Mouse (Mus musculus): ENCODE measurements at regions not wholly inside any gene's neighbourhood (a gene's known extent, or its start where the extent isn't known, plus 50 kb on each side); places are given as distances from the start of the nearest gene placed in this dataset.

DNA sequence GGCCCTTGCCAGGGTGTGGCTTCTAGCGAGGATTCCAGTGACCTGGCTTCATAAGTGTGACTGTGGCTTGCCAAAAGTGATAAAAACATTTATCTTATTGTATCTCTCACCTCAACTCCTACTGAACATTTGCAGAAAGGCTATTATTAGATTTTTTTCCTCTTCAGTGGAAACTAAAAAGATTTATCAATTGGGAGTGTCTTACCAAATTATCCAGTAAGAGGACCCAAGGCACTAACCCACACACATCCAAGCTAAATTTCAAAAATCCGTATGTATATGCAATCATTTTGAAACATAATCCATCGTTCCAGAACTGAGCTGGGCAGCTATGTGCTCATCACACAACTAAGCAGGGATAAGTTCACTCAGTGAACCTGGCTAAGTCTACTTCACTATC, 136.3 kb downstream of the Fam76b start:
- ATAC-seq (ENCODE audit: insufficient number of reproducible peaks, low FRiP score, low TSS enrichment, low read depth) (no peak), DNase-seq (ENCODE audit: low spot score) (no peak)
- no peaks in the 10 kb centered on the region for H3K36me3 ChIP-seq (ENCODE audit: control insufficient read depth, insufficient read depth, low read length)
- no peak overlapping the region for H3K4me3 ChIP-seq (ENCODE audit: low read depth, low read length)
- no peaks in the 10 kb centered on the region for H3K9me3 ChIP-seq (ENCODE audit: control insufficient read depth, low read length)
- H3K27ac ChIP-seq (replicated peaks; ENCODE audit: low read depth, low read length), result no peak overlapping the region
- 81% methylated on average over 3 of the region's 3 CpGs for WGBS
- no peak overlapping the region for H3K9ac ChIP-seq (ENCODE audit: low read length)
- no peaks in the 10 kb centered on the region for H3K27me3 ChIP-seq (ENCODE audit: control insufficient read depth, insufficient read depth, low read length)
- H3K4me2 ChIP-seq (ENCODE audit: low read depth, severe bottlenecking), result no peak overlapping the region
- H3K4me1 ChIP-seq (ENCODE audit: control insufficient read depth, insufficient read depth, low read length), result no peaks in the 10 kb centered on the region

DNA sequence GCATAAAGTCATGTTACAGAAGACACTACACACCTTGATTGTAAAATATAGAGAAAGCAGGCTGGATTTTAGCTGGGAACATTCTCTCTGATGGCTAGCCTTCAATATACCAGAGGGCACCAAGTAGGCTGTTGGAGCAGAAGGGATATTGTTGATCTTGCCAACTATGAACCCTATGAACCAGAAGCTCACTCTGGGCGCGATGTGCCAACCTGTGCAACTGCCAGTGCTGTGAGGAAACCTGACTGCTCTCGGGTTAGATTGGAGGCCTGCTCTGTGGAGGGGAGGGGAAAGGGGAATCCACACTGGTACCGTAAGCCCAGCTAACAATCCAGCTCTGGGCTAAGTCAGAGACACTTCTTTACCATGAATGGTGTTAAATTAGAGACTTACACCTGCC, 136.7 kb downstream of the Fam76b start:
- Histone ChIP-seq H3K27ac (replicated peaks; ENCODE audit: low read depth, low read length) (no peak overlapping the region), H3K9me3 (ENCODE audit: control insufficient read depth, low read length) (no peaks in the 10 kb centered on the region), H3K9ac (ENCODE audit: low read length) (no peak overlapping the region), H3K36me3 (ENCODE audit: control insufficient read depth, insufficient read depth, low read length) (no peaks in the 10 kb centered on the region), H3K4me3 (ENCODE audit: low read depth, low read length) (no peak overlapping the region), H3K27me3 (ENCODE audit: control insufficient read depth, insufficient read depth, low read length) (no peaks in the 10 kb centered on the region), H3K4me1 (ENCODE audit: control insufficient read depth, insufficient read depth, low read length) (no peaks in the 10 kb centered on the region), H3K4me2 (ENCODE audit: low read depth, severe bottlenecking) (no peak overlapping the region)
- WGBS, result 82% methylated on average over 4 of the region's 4 CpGs
- DNase-seq (ENCODE audit: low spot score) (no peak), ATAC-seq (ENCODE audit: insufficient number of reproducible peaks, low FRiP score, low TSS enrichment, low read depth) (no peak)

DNA sequence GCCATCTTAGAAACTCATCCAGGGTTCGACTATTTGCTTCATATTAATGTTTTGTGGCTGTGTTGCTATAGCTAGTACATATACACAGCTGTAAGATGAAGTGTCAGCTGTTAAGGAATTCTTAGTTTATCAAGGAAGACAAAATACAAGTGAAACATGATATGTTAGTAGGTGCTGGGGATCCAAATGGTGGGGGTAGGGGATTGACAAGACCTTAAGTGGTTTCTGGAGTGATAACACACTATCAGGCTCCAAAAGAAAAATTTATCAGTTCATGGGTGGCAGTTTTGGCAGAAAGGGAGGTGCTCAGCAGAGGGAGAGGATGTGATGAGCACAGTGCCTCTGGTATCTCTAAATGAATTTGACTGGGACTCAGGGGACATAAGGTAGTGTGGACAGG, 138.7 kb downstream of the Fam76b start:
- H3K4me3 ChIP-seq (ENCODE audit: low read depth, low read length), result no peak overlapping the region
- 88% methylated on average over 1 of the region's 1 CpGs for WGBS
- DNase-seq (ENCODE audit: low spot score) (no peak), ATAC-seq (ENCODE audit: insufficient number of reproducible peaks, low FRiP score, low TSS enrichment, low read depth) (no peak)
- no peaks in the 10 kb centered on the region for H3K4me1 ChIP-seq (ENCODE audit: control insufficient read depth, insufficient read depth, low read length)
- no peaks in the 10 kb centered on the region for H3K27me3 ChIP-seq (ENCODE audit: control insufficient read depth, insufficient read depth, low read length)
- H3K9me3 ChIP-seq (ENCODE audit: control insufficient read depth, low read length), result no peaks in the 10 kb centered on the region
- H3K36me3 ChIP-seq (ENCODE audit: control insufficient read depth, insufficient read depth, low read length), result no peaks in the 10 kb centered on the region
- no peak overlapping the region for H3K27ac ChIP-seq (replicated peaks; ENCODE audit: low read depth, low read length)
- no peak overlapping the region for H3K9ac ChIP-seq (ENCODE audit: low read length)
- H3K4me2 ChIP-seq (ENCODE audit: low read depth, severe bottlenecking), result no peak overlapping the region

DNA sequence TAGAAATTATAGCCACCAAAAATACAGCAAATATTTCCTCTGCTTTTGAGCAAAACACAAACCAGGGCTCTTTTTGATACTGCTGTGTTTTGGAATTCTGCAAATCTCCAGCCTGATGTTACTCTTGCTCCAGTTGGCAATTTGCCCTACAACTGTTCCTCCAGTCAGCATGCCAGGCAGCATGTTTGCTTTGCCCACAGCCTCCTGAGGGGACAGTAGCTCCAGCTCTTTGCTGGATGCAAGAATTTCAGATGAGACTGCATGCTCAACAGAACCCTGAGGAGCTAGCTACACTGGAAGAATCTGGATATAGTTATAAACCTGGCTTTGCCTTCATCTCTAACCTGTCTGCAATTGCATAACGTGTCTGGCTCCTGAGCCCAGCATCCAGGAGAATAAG, 141.7 kb downstream of the Fam76b start:
- H3K9me3 ChIP-seq (ENCODE audit: control insufficient read depth, low read length), result no peaks in the 10 kb centered on the region
- H3K36me3 ChIP-seq (ENCODE audit: control insufficient read depth, insufficient read depth, low read length), result no peaks in the 10 kb centered on the region
- DNase-seq (ENCODE audit: low spot score) (no peak), ATAC-seq (ENCODE audit: insufficient number of reproducible peaks, low FRiP score, low TSS enrichment, low read depth) (no peak)
- no peak overlapping the region for H3K27ac ChIP-seq (replicated peaks; ENCODE audit: low read depth, low read length)
- H3K27me3 ChIP-seq (ENCODE audit: control insufficient read depth, insufficient read depth, low read length), result no peaks in the 10 kb centered on the region
- H3K4me3 ChIP-seq (ENCODE audit: low read depth, low read length), result no peak overlapping the region
- H3K4me1 ChIP-seq (ENCODE audit: control insufficient read depth, insufficient read depth, low read length), result no peaks in the 10 kb centered on the region
- no peak overlapping the region for H3K9ac ChIP-seq (ENCODE audit: low read length)
- no peak overlapping the region for H3K4me2 ChIP-seq (ENCODE audit: low read depth, severe bottlenecking)
- 67% methylated on average over 1 of the region's 1 CpGs for WGBS

DNA sequence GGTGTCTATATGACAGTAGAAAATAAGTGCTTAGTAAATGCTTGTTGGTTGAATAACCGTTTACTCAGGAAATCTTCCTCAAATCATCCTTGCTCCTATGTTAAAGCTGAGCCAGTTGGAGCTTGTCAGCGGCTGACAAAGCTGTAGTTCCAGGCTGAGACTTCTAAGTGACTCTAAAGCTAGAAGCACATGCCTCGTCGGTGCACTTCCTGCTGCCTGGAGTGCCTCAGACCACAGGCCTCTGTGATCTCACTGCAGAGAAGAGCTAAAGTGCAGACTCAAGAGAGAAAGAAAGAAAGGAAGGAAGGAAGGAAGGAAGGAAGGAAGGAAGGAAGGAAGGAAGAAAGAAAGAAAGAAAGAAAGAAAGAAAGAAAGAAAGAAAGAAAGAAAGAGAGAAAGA, 146.1 kb downstream of the Fam76b start:
- Histone ChIP-seq H3K9ac (ENCODE audit: low read length) (no peak overlapping the region), H3K36me3 (ENCODE audit: control insufficient read depth, insufficient read depth, low read length) (no peaks in the 10 kb centered on the region), H3K9me3 (ENCODE audit: control insufficient read depth, low read length) (no peaks in the 10 kb centered on the region), H3K4me2 (ENCODE audit: low read depth, severe bottlenecking) (no peak overlapping the region), H3K27me3 (ENCODE audit: control insufficient read depth, insufficient read depth, low read length) (no peaks in the 10 kb centered on the region), H3K27ac (replicated peaks; ENCODE audit: low read depth, low read length) (no peak overlapping the region), H3K4me3 (ENCODE audit: low read depth, low read length) (no peak overlapping the region), H3K4me1 (ENCODE audit: control insufficient read depth, insufficient read depth, low read length) (no peaks in the 10 kb centered on the region)
- DNase-seq (ENCODE audit: low spot score) (no peak), ATAC-seq (ENCODE audit: insufficient number of reproducible peaks, low FRiP score, low TSS enrichment, low read depth) (no peak)
- 62% methylated on average over 4 of the region's 4 CpGs for WGBS

DNA sequence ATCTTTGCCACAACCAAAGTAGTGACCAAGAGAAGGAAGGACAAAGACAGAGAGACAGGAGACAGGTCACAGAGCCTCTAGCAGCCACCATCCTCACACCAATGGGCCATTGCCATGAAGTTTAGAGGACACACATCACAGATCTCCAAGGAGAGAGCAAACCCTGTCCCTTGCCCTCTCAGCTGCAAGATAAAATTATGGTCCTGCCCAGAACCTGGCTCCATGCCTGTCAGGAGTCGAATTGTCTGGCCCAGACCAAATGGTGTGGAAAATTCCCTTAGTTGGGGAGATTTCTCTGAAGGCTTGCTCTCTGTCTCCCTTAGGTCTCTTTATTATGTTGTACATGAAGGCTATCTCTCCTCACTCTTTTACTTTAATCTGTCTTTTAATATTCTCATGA, 147.4 kb downstream of the Fam76b start:
- Histone ChIP-seq H3K4me1 (ENCODE audit: control insufficient read depth, insufficient read depth, low read length) (no peaks in the 10 kb centered on the region), H3K27ac (replicated peaks; ENCODE audit: low read depth, low read length) (no peak overlapping the region)

DNA sequence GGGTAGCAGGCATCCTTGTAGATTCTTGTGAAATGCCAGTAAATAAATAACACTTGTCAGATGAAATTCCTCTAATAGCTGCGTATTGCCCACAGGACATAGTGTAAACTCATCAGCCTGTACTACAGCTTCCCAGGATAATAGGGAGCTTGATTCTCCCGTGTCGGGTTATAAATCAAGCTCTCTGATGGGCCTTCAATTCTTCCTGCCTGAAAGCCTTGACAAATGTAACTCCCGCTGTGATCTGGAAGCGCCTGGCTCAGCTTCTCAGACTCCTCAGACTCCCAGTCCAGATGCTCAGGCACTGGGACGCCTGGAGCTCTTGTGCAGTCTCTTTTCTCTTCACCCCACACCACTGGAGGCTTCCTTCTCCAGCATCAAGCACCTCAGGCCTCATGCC, 151.3 kb downstream of the Fam76b start:
- Histone ChIP-seq H3K9ac (ENCODE audit: low read length) (no peak overlapping the region), H3K27me3 (ENCODE audit: control insufficient read depth, insufficient read depth, low read length) (no peaks in the 10 kb centered on the region), H3K4me2 (ENCODE audit: low read depth, severe bottlenecking) (no peak overlapping the region), H3K36me3 (ENCODE audit: control insufficient read depth, insufficient read depth, low read length) (no peaks in the 10 kb centered on the region), H3K4me1 (ENCODE audit: control insufficient read depth, insufficient read depth, low read length) (no peaks in the 10 kb centered on the region), H3K9me3 (ENCODE audit: control insufficient read depth, low read length) (no peaks in the 10 kb centered on the region), H3K4me3 (ENCODE audit: low read depth, low read length) (no peak overlapping the region), H3K27ac (replicated peaks; ENCODE audit: low read depth, low read length) (no peak overlapping the region)
- no peak for ATAC-seq (ENCODE audit: insufficient number of reproducible peaks, low FRiP score, low TSS enrichment, low read depth)
- WGBS, result 23% methylated on average over 6 of the region's 6 CpGs
- DNase-seq (ENCODE audit: low spot score), result no peak

More for the DNA sequence above, 147.4 kb downstream of the Fam76b start:
- Histone ChIP-seq H3K27me3 (ENCODE audit: control insufficient read depth, insufficient read depth, low read length) (no peaks in the 10 kb centered on the region), H3K36me3 (ENCODE audit: control insufficient read depth, insufficient read depth, low read length) (no peaks in the 10 kb centered on the region), H3K9ac (ENCODE audit: low read length) (no peak overlapping the region), H3K4me2 (ENCODE audit: low read depth, severe bottlenecking) (no peak overlapping the region), H3K9me3 (ENCODE audit: control insufficient read depth, low read length) (no peaks in the 10 kb centered on the region), H3K4me3 (ENCODE audit: low read depth, low read length) (no peak overlapping the region)
- DNase-seq (ENCODE audit: low spot score) (no peak), ATAC-seq (ENCODE audit: insufficient number of reproducible peaks, low FRiP score, low TSS enrichment, low read depth) (no peak)
- WGBS, result 55% methylated on average over 1 of the region's 1 CpGs

DNA sequence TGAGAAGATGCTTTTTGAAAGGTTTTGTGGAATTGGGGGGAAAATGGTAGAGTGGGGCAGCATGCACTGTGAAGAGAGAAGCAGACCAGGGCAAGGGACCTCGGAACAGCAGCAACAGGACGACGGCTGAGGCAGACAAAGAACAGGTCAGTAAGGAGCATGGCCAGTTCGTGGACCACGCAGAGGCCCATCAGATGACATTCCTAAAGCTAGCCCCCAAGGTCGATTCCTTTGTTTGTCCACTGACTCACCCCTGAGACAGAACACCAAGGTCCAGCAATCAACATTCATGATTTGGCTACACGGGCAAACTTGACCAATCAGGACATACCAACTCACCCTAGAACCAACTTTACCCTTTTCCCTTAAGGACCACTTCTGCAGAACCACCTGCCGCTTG, 160.0 kb downstream of the Fam76b start:
- ATAC-seq (ENCODE audit: insufficient number of reproducible peaks, low FRiP score, low TSS enrichment, low read depth) (no peak), DNase-seq (ENCODE audit: low spot score) (no peak)
- Histone ChIP-seq H3K36me3 (ENCODE audit: control insufficient read depth, insufficient read depth, low read length) (no peaks in the 10 kb centered on the region), H3K4me3 (ENCODE audit: low read depth, low read length) (no peak overlapping the region), H3K9me3 (ENCODE audit: control insufficient read depth, low read length) (no peaks in the 10 kb centered on the region), H3K4me1 (ENCODE audit: control insufficient read depth, insufficient read depth, low read length) (no peaks in the 10 kb centered on the region), H3K27me3 (ENCODE audit: control insufficient read depth, insufficient read depth, low read length) (no peaks in the 10 kb centered on the region), H3K27ac (replicated peaks; ENCODE audit: low read depth, low read length) (no peak overlapping the region), H3K4me2 (ENCODE audit: low read depth, severe bottlenecking) (no peak overlapping the region), H3K9ac (ENCODE audit: low read length) (no peak overlapping the region)
- WGBS, result 91% methylated on average over 8 of the region's 8 CpGs

DNA sequence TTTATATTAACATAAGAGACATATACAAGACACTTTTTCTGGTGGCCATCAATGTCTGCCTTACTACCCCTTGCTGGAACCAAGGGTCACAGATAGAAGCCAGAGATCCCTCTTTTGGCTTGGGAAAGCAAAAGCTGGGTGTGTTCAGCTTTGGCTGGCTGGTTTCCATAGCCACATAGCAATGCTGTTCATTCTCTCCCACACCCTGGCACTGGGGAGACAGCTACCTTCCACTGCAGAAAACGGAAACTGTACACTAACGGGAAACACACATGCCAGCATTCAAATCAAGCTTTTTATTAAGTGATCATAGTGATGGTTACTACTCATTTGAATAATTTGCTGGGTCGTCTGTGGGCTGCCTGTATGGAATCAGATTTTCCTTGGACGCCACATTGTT, 161.4 kb downstream of the Fam76b start:
- H3K9ac ChIP-seq (ENCODE audit: low read length), result no peak overlapping the region
- H3K36me3 ChIP-seq (ENCODE audit: control insufficient read depth, insufficient read depth, low read length), result no peaks in the 10 kb centered on the region
- no peaks in the 10 kb centered on the region for H3K4me1 ChIP-seq (ENCODE audit: control insufficient read depth, insufficient read depth, low read length)
- whole genome bisulfite sequencing, result 64% methylated on average over 4 of the region's 4 CpGs
- DNase-seq (ENCODE audit: low spot score) (no peak), ATAC-seq (ENCODE audit: insufficient number of reproducible peaks, low FRiP score, low TSS enrichment, low read depth) (no peak)
- no peaks in the 10 kb centered on the region for H3K27me3 ChIP-seq (ENCODE audit: control insufficient read depth, insufficient read depth, low read length)
- H3K4me2 ChIP-seq (ENCODE audit: low read depth, severe bottlenecking), result no peak overlapping the region
- H3K9me3 ChIP-seq (ENCODE audit: control insufficient read depth, low read length), result no peaks in the 10 kb centered on the region
- no peak overlapping the region for H3K4me3 ChIP-seq (ENCODE audit: low read depth, low read length)
- H3K27ac ChIP-seq (replicated peaks; ENCODE audit: low read depth, low read length), result no peak overlapping the region

Data from limb, embryonic 11.5 days (tissue).